Mouse (Mus musculus): ENCODE results near the gene Crygn.

- no peak for TF ChIP-seq CTCF (IDR thresholded peaks at IDR 0.05; ENCODE audit: extremely low read depth, insufficient read depth, low read length)
- no peak for TF ChIP-seq POLR2A (IDR thresholded peaks at IDR 0.05; ENCODE audit: extremely low read depth, insufficient read depth, low read length)
These were observed 24.7 kb downstream of the Crygn start for GRCm38 (mm10) chr5:24733134-24733533.
